Mouse (Mus musculus) ES-E14 (cell line): ENCODE data around the gene Nkx2-5.

Experiments
- CHD2 ChIP-seq: IDR thresholded peaks from 2 replicates; pipeline ENCODE4 v1.6.1; 2014; ENCODE audit warnings: mild to moderate bottlenecking, low read depth, low read length, inconsistent platforms
- ZNF384 ChIP-seq: IDR thresholded peaks from 2 replicates; pipeline ENCODE4 v1.6.1; 2012; ENCODE audit warnings: low read depth, low read length, inconsistent platforms

GRCm38 (mm10) chr17:26795386-26795785 is 49.4 kb downstream of the Nkx2-5 start:
- no peak for TF ChIP-seq ZNF384
- TF ChIP-seq CHD2 = no peak
